Mouse (Mus musculus): ENCODE results near the gene Tmod3.

- TF ChIP-seq CTCF (IDR thresholded peaks at IDR 0.05; ENCODE audit: borderline replicate concordance, extremely low read depth, insufficient read depth, insufficient read length) (no peak), POLR2A (IDR thresholded peaks at IDR 0.05; ENCODE audit: borderline replicate concordance, extremely low read depth, insufficient read depth, insufficient read length, poor library complexity, severe bottlenecking) (no peak)
Observed at GRCm38 (mm10) chr9:75468297-75468696, 91.2 kb downstream of the Tmod3 start.

All from brain, embryonic 14.5 days (tissue).